Mouse (Mus musculus): Measurements from ENCODE around the gene Olfr1264. TPM values are rescaled to one million over a fixed set of nuclear protein-coding genes. Genes with fewer than 3 reads are reported as not detected.

The Olfr1264 gene
- not detected for total RNA-seq (2021)
- long read RNA-seq, experiment 1, result 0 reads
- long read RNA-seq, experiment 2, result 0 reads

GRCm38 (mm10) chr2:90025477-90025876 is at the start of gene Olfr1264:
Olfr1264 (minus strand) TSS chr2:90025577.
- DNase-seq (ENCODE audit: low spot score in 2 of 2), result no peak

GRCm38 (mm10) chr2:90070065-90070464 is 44.7 kb upstream of the Olfr1264 start:
- no peak for DNase-seq (ENCODE audit: low spot score in 2 of 2)

GRCm38 (mm10) chr2:90063494-90063893 is 38.1 kb upstream of the Olfr1264 start, which contains the start of gene Olfr140:
Olfr140 (minus strand) TSS chr2:90063594.
- no peak for DNase-seq (ENCODE audit: low spot score in 2 of 2)

GRCm38 (mm10) chr2:90035037-90035436 is 9.7 kb upstream of the Olfr1264 start, which contains the start of gene Olfr1265:
Olfr1265 (plus strand) TSS chr2:90035337.
- DNase-seq (ENCODE audit: low spot score in 2 of 2), result no peak

GRCm38 (mm10) chr2:90011831-90012230 is 13.5 kb downstream of the Olfr1264 start, which contains the start of gene Olfr1263:
Olfr1263 (plus strand) TSS chr2:90012131.
- DNase-seq (ENCODE audit: low spot score in 2 of 2), result no peak

- no peak for DNase-seq (ENCODE audit: low spot score in 2 of 2)
These were observed 25.5 kb downstream of the Olfr1264 start, which contains the start of gene Olfr1262 for GRCm38 (mm10) chr2:89999845-90000244. Olfr1262 (plus strand) TSS chr2:90000145.

- no peak for DNase-seq (ENCODE audit: low spot score in 2 of 2)
These were observed 34.5 kb downstream of the Olfr1264 start, which contains the start of gene Olfr1261 for GRCm38 (mm10) chr2:89990921-89991320. Olfr1261 (plus strand) TSS chr2:89991221.

GRCm38 (mm10) chr2:89977709-89978108 is 47.7 kb downstream of the Olfr1264 start:
- DNase-seq (ENCODE audit: low spot score in 2 of 2), result no peak

GRCm38 (mm10) chr2:89974184-89974583 is 51.2 kb downstream of the Olfr1264 start, which contains the start of gene Olfr1260:
Olfr1260 (plus strand) TSS chr2:89974340.
- no peak for DNase-seq (ENCODE audit: low spot score in 2 of 2)

Other genes starting within 250 kb of the Olfr1264 start
- not detected for gene Olfr1254, start 232.0 kb downstream of the Olfr1264 start, total RNA-seq (2021)
- not detected for gene Olfr1255, start 213.5 kb downstream of the Olfr1264 start, total RNA-seq (2021)
- not detected for gene Olfr1256, start 184.0 kb downstream of the Olfr1264 start, total RNA-seq (2021)
- not detected for gene Olfr48, start 177.4 kb downstream of the Olfr1264 start, total RNA-seq (2021)
- not detected for gene Olfr1257, start 147.1 kb downstream of the Olfr1264 start, total RNA-seq (2021)
- gene Olfr1258, start 98.3 kb downstream of the Olfr1264 start, total RNA-seq (2021), result not detected
- not detected for gene Olfr1259, start 76.9 kb downstream of the Olfr1264 start, total RNA-seq (2021)
- gene Olfr1260, start 51.2 kb downstream of the Olfr1264 start, total RNA-seq (2021), result not detected
- gene Olfr1261, start 34.4 kb downstream of the Olfr1264 start, total RNA-seq (2021), result not detected
- not detected for gene Olfr1262, start 25.4 kb downstream of the Olfr1264 start, total RNA-seq (2021)
- not detected for gene Olfr1263, start 13.4 kb downstream of the Olfr1264 start, total RNA-seq (2021)
- gene Olfr1265, start 9.8 kb upstream of the Olfr1264 start, total RNA-seq (2021), result not detected
- gene Olfr140, start 38.0 kb upstream of the Olfr1264 start, total RNA-seq (2021), result not detected
- gene Olfr1269, start 95.8 kb upstream of the Olfr1264 start, total RNA-seq (2021), result not detected
- gene Olfr32, start 116.7 kb upstream of the Olfr1264 start, total RNA-seq (2021), result not detected
- not detected for gene Olfr1270, start 127.5 kb upstream of the Olfr1264 start, total RNA-seq (2021)
- under 1 TPM in 1 of 2 experiments, not detected in 1; 0.13 TPM for gene Olfr1506, start 198.9 kb upstream of the Olfr1264 start, total RNA-seq (2021)
- gene Olfr142, start 232.0 kb upstream of the Olfr1264 start, total RNA-seq (2021), result not detected
- not detected for gene Olfr1271, start 245.5 kb upstream of the Olfr1264 start, total RNA-seq (2021)